Mouse (Mus musculus) olfactory bulb, adult 2 months (tissue): ENCODE measurements around the gene Tcf12. TPM values are rescaled to one million over a fixed set of nuclear protein-coding genes. Genes with fewer than 3 reads are reported as not detected.

Source experiments
- H3K27ac ChIP-seq: fragments of 200-500 bp; 2 replicates; pipeline ENCODE4 v1.5.1; 2012; ENCODE audit warnings: low read depth, low read length; ENCODE audit not compliant: insufficient read depth
- H3K4me1 ChIP-seq: fragments of 200-500 bp; 2 replicates; pipeline ENCODE4 v1.6.1; 2012; ENCODE audit warnings: low read length; ENCODE audit not compliant: control insufficient read depth, insufficient read depth
- H3K4me3 ChIP-seq: fragments of 200-500 bp; 2 replicates; pipeline ENCODE4 v1.5.1; 2012; ENCODE audit warnings: mild to moderate bottlenecking, low read depth, low read length, moderate library complexity; ENCODE audit not compliant: insufficient read depth
- CTCF ChIP-seq: fragments of 200-500 bp; IDR thresholded peaks from 2 replicates; pipeline ENCODE4 v1.5.1; 2012; ENCODE audit warnings: low read depth, mild to moderate bottlenecking, low read length, moderate library complexity; ENCODE audit not compliant: insufficient read depth
- POLR2A ChIP-seq: fragments of 200-500 bp; IDR thresholded peaks from 2 replicates; pipeline ENCODE4 v1.6.1; 2012; ENCODE audit warnings: mild to moderate bottlenecking, low read depth, low read length, moderate library complexity; ENCODE audit not compliant: insufficient read depth
- WGBS: fragments of 180-500 bp; shearing (Covaris S2); methylation state at CpG from one replicate; pipeline ENCODE4 v1.1.7; 2018; 5-methylcytosine and 5-hydroxymethylcytosine counted together
- polyA plus RNA-seq: library from polyadenylated mRNA; stranded (reverse); fragments of >200 nt; gene quantifications from 2 replicates; pipeline ENCODE4 v1.2.4, GENCODE M21; 2012; ENCODE audit warnings: low replicate concordance; ENCODE audit not compliant: missing spikeins, insufficient read depth, insufficient read length

The Tcf12 gene
- polyA plus RNA-seq, 1 experiment, result not detected

- TF ChIP-seq CTCF (no peak), POLR2A (no peak)
- peaks cover 2% of the 10 kb centered on the region for H3K4me1 ChIP-seq
- H3K27ac ChIP-seq, result no peak overlapping the region
- 84% methylated on average over 2 of the region's 2 CpGs for WGBS
- H3K4me3 ChIP-seq, result no peak overlapping the region
Measured at GRCm38 (mm10) chr9:72097083-72097482, 14.6 kb downstream of the Tcf12 start.

DNA sequence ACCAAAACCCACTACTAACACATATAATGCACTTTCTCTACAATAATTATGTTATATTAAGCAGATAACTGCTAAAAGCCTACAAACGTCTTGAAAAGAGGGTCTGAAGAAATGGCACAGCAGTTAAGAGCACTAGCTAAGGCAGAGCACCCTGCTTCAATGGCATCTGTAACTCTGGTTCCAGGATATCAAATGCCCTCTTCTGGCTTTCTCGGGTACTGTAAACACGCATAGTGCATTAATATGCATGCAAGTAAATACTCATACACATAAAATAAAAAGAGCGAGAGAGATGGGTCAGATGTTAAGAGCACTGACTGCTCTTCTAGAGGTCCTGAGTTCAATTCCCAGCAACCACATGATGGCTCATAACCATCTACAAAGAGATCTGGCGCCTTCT, 17.0 kb downstream of the Tcf12 start:
- TF ChIP-seq CTCF, result no peak
- TF ChIP-seq POLR2A, result no peak
- H3K4me1 ChIP-seq, result peaks cover 2% of the 10 kb centered on the region
- WGBS, result 83% methylated on average over 5 of the region's 5 CpGs
- H3K4me3 ChIP-seq, result no peak overlapping the region
- H3K27ac ChIP-seq, result no peak overlapping the region

- H3K4me1 ChIP-seq, result peaks cover 2% of the 10 kb centered on the region
- no peak overlapping the region for H3K27ac ChIP-seq
- no peak overlapping the region for H3K4me3 ChIP-seq
- no peak for TF ChIP-seq CTCF
- no peak for TF ChIP-seq POLR2A
- 48% methylated on average over 1 of the region's 1 CpGs for WGBS
Measured at GRCm38 (mm10) chr9:72092191-72092590, 19.5 kb downstream of the Tcf12 start.

DNA sequence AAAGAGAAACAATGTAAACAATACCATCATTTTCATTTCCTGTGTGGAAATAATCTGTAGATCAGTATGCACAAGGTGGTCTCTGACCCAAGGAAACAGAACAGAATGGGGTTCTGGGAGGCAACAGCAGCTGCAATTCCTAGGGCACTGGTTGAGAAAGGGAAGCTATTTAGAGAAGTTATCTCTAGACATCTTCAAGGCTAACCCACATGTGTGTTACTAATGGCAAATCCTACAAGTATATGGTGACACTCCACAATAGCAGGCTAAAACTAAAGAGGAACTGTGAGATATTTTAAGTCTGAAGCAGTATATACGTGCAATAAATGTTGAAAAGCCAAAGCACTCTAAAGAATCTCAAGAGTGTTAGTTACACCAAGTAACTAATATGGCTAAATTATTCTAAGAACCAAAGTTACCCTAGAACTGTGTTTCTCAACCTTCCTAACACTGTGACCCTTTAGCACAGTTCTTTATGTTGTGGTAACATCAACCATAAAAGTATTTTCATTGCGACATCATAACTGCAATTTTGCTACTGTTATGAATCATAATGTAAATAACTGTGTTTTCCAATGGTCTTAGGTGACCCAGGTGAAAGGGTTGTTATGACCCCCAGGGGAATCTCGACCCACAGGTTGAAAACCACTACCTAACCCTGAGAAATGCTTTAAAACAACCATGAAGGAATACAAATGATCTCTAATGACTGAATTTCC, 22.6 kb downstream of the Tcf12 start:
- H3K4me1 ChIP-seq, result no peaks in the 10 kb centered on the region; the same call in 1 of the 2 replicates
- H3K27ac ChIP-seq, result no peak overlapping the region
- WGBS, result 75% methylated on average over 3 of the region's 3 CpGs
- no peak overlapping the region for H3K4me3 ChIP-seq
- TF ChIP-seq CTCF (no peak), POLR2A (no peak)

DNA sequence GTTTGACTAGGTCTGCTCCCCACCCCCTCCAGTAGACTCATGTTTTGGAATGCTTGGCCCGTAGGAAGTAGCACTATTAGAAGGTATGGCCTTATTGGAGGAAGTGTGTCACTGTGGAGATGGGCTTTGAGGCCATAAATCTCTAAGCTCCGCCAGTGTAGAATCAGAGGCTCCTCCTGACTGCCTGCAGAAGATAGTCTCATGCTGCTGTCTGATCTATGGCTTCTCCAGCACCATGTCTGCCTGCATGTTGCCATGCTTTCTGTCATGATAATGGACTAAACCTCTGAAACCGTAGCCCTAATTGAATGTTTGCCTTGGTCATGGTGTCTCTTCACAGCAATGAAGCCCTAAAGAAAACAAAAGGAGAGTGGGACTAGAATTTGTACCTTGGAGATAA, 26.7 kb downstream of the Tcf12 start:
- no peak overlapping the region for H3K4me3 ChIP-seq
- no peaks in the 10 kb centered on the region for H3K4me1 ChIP-seq
- TF ChIP-seq CTCF (no peak), POLR2A (no peak)
- 82% methylated on average over 3 of the region's 3 CpGs for WGBS
- H3K27ac ChIP-seq, result no peak overlapping the region

- Histone ChIP-seq H3K4me3 (no peak overlapping the region), H3K4me1 (no peaks in the 10 kb centered on the region), H3K27ac (no peak overlapping the region)
- TF ChIP-seq CTCF (no peak), POLR2A (no peak)
Measured at GRCm38 (mm10) chr9:72084131-72084530, 27.5 kb downstream of the Tcf12 start.

GRCm38 (mm10) chr9:72076158-72076557, 35.5 kb downstream of the Tcf12 start:
- H3K4me3 ChIP-seq, result no peak overlapping the region

GRCm38 (mm10) chr9:72066151-72066550, 45.5 kb downstream of the Tcf12 start:
- H3K27ac ChIP-seq, result no peak overlapping the region
- no peak overlapping the region for H3K4me3 ChIP-seq

More at GRCm38 (mm10) chr9:72076158-72076557, 35.5 kb downstream of the Tcf12 start:
- no peak for TF ChIP-seq POLR2A
- no peak for TF ChIP-seq CTCF
- Histone ChIP-seq H3K4me1 (no peaks in the 10 kb centered on the region), H3K27ac (no peak overlapping the region)

DNA sequence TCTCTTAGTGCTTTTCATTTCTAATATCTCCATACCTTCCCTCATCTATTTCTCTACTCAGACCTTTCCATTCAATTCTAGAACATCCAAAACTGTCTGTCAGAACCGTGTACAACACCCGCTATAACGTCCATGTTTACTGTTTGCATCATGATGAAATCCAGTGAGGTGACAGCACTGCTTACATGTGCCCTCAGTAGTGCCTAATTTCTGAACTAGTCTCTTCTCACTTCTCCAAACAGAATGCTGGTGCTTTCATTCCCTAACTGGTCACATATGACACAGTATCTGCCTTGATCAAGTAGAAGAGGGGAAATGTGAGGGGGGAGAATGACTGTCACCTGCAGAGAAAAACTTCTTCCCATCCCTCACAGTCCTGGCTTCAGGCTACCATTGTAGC, 58.5 kb downstream of the Tcf12 start:
- TF ChIP-seq POLR2A, result no peak
- TF ChIP-seq CTCF, result no peak
- Histone ChIP-seq H3K4me3 (no peak overlapping the region), H3K4me1 (no peaks in the 10 kb centered on the region), H3K27ac (no peak overlapping the region)
- 87% methylated on average over 3 of the region's 3 CpGs for WGBS

More at GRCm38 (mm10) chr9:72066151-72066550, 45.5 kb downstream of the Tcf12 start:
- TF ChIP-seq POLR2A, result no peak
- H3K4me1 ChIP-seq, result no peaks in the 10 kb centered on the region

- Histone ChIP-seq H3K27ac (no peak overlapping the region), H3K4me1 (peaks cover 3% of the 10 kb centered on the region; the same call in 1 of the 2 replicates), H3K4me3 (no peak overlapping the region)
- no peak for TF ChIP-seq POLR2A
- TF ChIP-seq CTCF, result no peak
Measured at GRCm38 (mm10) chr9:72040156-72040555, 71.5 kb downstream of the Tcf12 start.
